Mouse (Mus musculus) forebrain, postnatal 0 days (tissue): ENCODE data around the gene Myo5c. TPM values are rescaled to one million over a fixed set of nuclear protein-coding genes. Genes with fewer than 3 reads are reported as not detected.
A peak's percentile ranks its signal among the peaks of the same experiment; 100 is the strongest.
"Not testable (repeated sequence)": the region's sequence is repeated elsewhere in the genome, so short reads cannot be mapped to it uniquely, and the experiment has no call there.

ENCODE experiments used
- ATAC-seq: fragments of 200-750 bp; cut with Nextera tagmentation; 2 replicates; pipeline ENCODE4 v1.8.0; 2017; ENCODE audit warnings: mild to moderate bottlenecking, moderate library complexity
- DNase-seq: peaks from one replicate; pipeline ENCODE4 v3.0.0-alpha.2; 2015
- H3K27ac ChIP-seq: fragments of 300-500 bp; sonication (generic); 2 replicates; pipeline ENCODE4 v1.5.1; 2014; ENCODE audit warnings: low read depth, mild to moderate bottlenecking, antibody characterized with exemption, low read length, moderate library complexity, mixed read lengths
- H3K27me3 ChIP-seq: fragments of 300-500 bp; sonication (generic); 2 replicates; pipeline ENCODE4 v1.6.1; 2014; ENCODE audit warnings: mild to moderate bottlenecking, low read length, mixed read lengths; ENCODE audit not compliant: insufficient read depth
- H3K36me3 ChIP-seq: fragments of 300-500 bp; sonication (generic); 2 replicates; pipeline ENCODE4 v1.6.1; 2014; ENCODE audit warnings: mild to moderate bottlenecking, moderate library complexity; ENCODE audit not compliant: insufficient read depth
- H3K4me1 ChIP-seq: fragments of 300-500 bp; sonication (generic); 2 replicates; pipeline ENCODE4 v1.6.1; 2014; ENCODE audit warnings: antibody characterized with exemption; ENCODE audit not compliant: insufficient read depth
- H3K4me2 ChIP-seq: fragments of 300-500 bp; sonication (generic); 2 replicates; pipeline ENCODE4 v1.6.1; 2014; ENCODE audit warnings: low read depth, mild to moderate bottlenecking, moderate library complexity
- H3K4me3 ChIP-seq: fragments of 300-500 bp; sonication (generic); 2 replicates; pipeline ENCODE4 v1.5.1; 2014; ENCODE audit warnings: low read depth, low read length, mixed read lengths
- H3K9ac ChIP-seq: fragments of 300-500 bp; sonication (generic); 2 replicates; pipeline ENCODE4 v1.6.1; 2014; ENCODE audit warnings: mild to moderate bottlenecking
- H3K9me3 ChIP-seq: fragments of 300-500 bp; sonication (generic); 2 replicates; pipeline ENCODE4 v1.6.1; 2016; ENCODE audit warnings: low read length
- CTCF ChIP-seq: sonication (generic); IDR thresholded peaks from 2 replicates; pipeline ENCODE4 v1.5.1; 2016; ENCODE audit warnings: antibody characterized with exemption, control low read depth, low read depth
- WGBS: fragments of 180-500 bp; shearing (Covaris S2); extraction: QIAGEN DNeasy Blood & Tissue Kit; methylation state at CpG from one replicate; pipeline ENCODE4 v1.1.7; 2014; 5-methylcytosine and 5-hydroxymethylcytosine counted together
- polyA plus RNA-seq: library from polyadenylated mRNA; unstranded; fragments of >200 nt; fragmentation: Nextera tagmentation; extraction: Ambion mirVana; gene quantifications from 2 replicates; pipeline ENCODE4 v1.2.1, GENCODE M21; 2015
- total RNA-seq: library from RNA; depleted of rRNA; stranded (reverse); fragments of >200 nt; gene quantifications from 2 replicates; pipeline ENCODE4 v1.2.3, GENCODE M21; 2014

The Myo5c gene
- total and polyA plus RNA-seq, 2 experiments from 2014 or later, result 0.10 to 0.16 TPM

GRCm38 (mm10) chr9:75244527-75244926, 12.7 kb downstream of the Myo5c start:
- no peak overlapping the region for H3K9ac ChIP-seq
- 83% methylated on average over 4 of the region's 4 CpGs for WGBS
- H3K4me1 ChIP-seq, result peaks cover 3% of the 10 kb centered on the region; the same call in 1 of the 2 replicates
- H3K9me3 ChIP-seq, result no peaks in the 10 kb centered on the region
- no peak overlapping the region for H3K4me3 ChIP-seq
- H3K4me2 ChIP-seq, result no peak overlapping the region
- no peak for TF ChIP-seq CTCF
- H3K36me3 ChIP-seq, result no peaks in the 10 kb centered on the region
- no peak for DNase-seq
- H3K27ac ChIP-seq, result no peak overlapping the region
- no peak for ATAC-seq
- H3K27me3 ChIP-seq, result no peaks in the 10 kb centered on the region

GRCm38 (mm10) chr9:75246080-75246930, 14.5 kb downstream of the Myo5c start:
- no peak overlapping the region for H3K27ac ChIP-seq
- H3K4me3 ChIP-seq, result no peak overlapping the region
- H3K9ac ChIP-seq, result no peak overlapping the region
- ATAC-seq, result no peak
- no peak overlapping the region for H3K4me2 ChIP-seq
- no peak for TF ChIP-seq CTCF
- no peaks in the 10 kb centered on the region for H3K27me3 ChIP-seq
- no peak for DNase-seq
- H3K9me3 ChIP-seq, result no peaks in the 10 kb centered on the region
- 91% methylated on average over 13 of the region's 13 CpGs for WGBS
- H3K36me3 ChIP-seq, result no peaks in the 10 kb centered on the region
- peaks cover 3% of the 10 kb centered on the region; the same call in 1 of the 2 replicates for H3K4me1 ChIP-seq

- no peak for TF ChIP-seq CTCF
- ATAC-seq (no peak), DNase-seq (no peak)
- no peak overlapping the region for H3K4me2 ChIP-seq
- no peaks in the 10 kb centered on the region for H3K9me3 ChIP-seq
- H3K36me3 ChIP-seq, result no peaks in the 10 kb centered on the region
- no peak overlapping the region for H3K27ac ChIP-seq
- WGBS, result 90% methylated on average over 6 of the region's 6 CpGs
- no peak overlapping the region for H3K4me3 ChIP-seq
- peaks cover 3% of the 10 kb centered on the region; the same call in 1 of the 2 replicates for H3K4me1 ChIP-seq
- no peak overlapping the region for H3K9ac ChIP-seq
- H3K27me3 ChIP-seq, result no peaks in the 10 kb centered on the region
These were observed 16.1 kb downstream of the Myo5c start for GRCm38 (mm10) chr9:75247870-75248269.

- ATAC-seq, result no peak
- 96% methylated on average over 1 of the region's 1 CpGs for WGBS
- Histone ChIP-seq H3K9ac (no peak overlapping the region), H3K4me3 (no peak overlapping the region), H3K4me2 (no peak overlapping the region), H3K36me3 (no peaks in the 10 kb centered on the region), H3K27ac (no peak overlapping the region), H3K27me3 (no peaks in the 10 kb centered on the region), H3K4me1 (peaks cover 3% of the 10 kb centered on the region; the same call in 1 of the 2 replicates), H3K9me3 (no peaks in the 10 kb centered on the region)
- DNase-seq, result no peak
- TF ChIP-seq CTCF, result no peak
These were observed 16.5 kb downstream of the Myo5c start for GRCm38 (mm10) chr9:75248359-75248758.

- no peak overlapping the region for H3K9ac ChIP-seq
- H3K4me1 ChIP-seq, result peaks cover 3% of the 10 kb centered on the region; the same call in 1 of the 2 replicates
- no peaks in the 10 kb centered on the region for H3K27me3 ChIP-seq
- DNase-seq (no peak), ATAC-seq (no peak)
- no peaks in the 10 kb centered on the region for H3K36me3 ChIP-seq
- H3K27ac ChIP-seq, result no peak overlapping the region
- H3K4me2 ChIP-seq, result no peak overlapping the region
- TF ChIP-seq CTCF, result no peak
- no peaks in the 10 kb centered on the region for H3K9me3 ChIP-seq
- H3K4me3 ChIP-seq, result no peak overlapping the region
These were observed 17.1 kb downstream of the Myo5c start for GRCm38 (mm10) chr9:75248874-75249273.

GRCm38 (mm10) chr9:75253158-75253557, 21.3 kb downstream of the Myo5c start:
- H3K27me3 ChIP-seq, H3K36me3 ChIP-seq, H3K4me3 ChIP-seq, H3K9ac ChIP-seq, H3K4me1 ChIP-seq, ATAC-seq, H3K9me3 ChIP-seq, H3K4me2 ChIP-seq, DNase-seq, H3K27ac ChIP-seq: not testable (repeated sequence)
- 72% methylated on average over 6 of the region's 6 CpGs for WGBS

GRCm38 (mm10) chr9:75253766-75254165, 21.9 kb downstream of the Myo5c start:
- ATAC-seq, result no peak
- H3K4me2 ChIP-seq, result no peak overlapping the region
- no peaks in the 10 kb centered on the region for H3K36me3 ChIP-seq
- peaks cover 7% of the 10 kb centered on the region; the same call in 1 of the 2 replicates for H3K4me1 ChIP-seq
- H3K27ac ChIP-seq, result peak overlapping the region; percentile 75
- no peaks in the 10 kb centered on the region for H3K27me3 ChIP-seq
- 43% methylated on average over 3 of the region's 3 CpGs for WGBS
- no peaks in the 10 kb centered on the region for H3K9me3 ChIP-seq
- H3K9ac ChIP-seq, result no peak overlapping the region
- TF ChIP-seq CTCF, result no peak
- H3K4me3 ChIP-seq, result no peak overlapping the region
- DNase-seq, result peak; percentile 20
